Mouse (Mus musculus): Measurements from ENCODE around the gene Poc1a. TPM values are rescaled to one million over a fixed set of nuclear protein-coding genes. Genes with fewer than 3 reads are reported as not detected.
A peak's percentile ranks its signal among the peaks of the same experiment; 100 is the strongest.

The Poc1a gene
- polyA plus RNA-seq, 3 experiments from 2014 or later, result 3.6 to 21.4 (median 4.8) TPM

GRCm38 (mm10) chr9:106338462-106339172, 57.8 kb downstream of the Poc1a start:
- ATAC-seq, result no peak

- no peak for ATAC-seq
Measured at GRCm38 (mm10) chr9:106339173-106339558, 58.3 kb downstream of the Poc1a start.

GRCm38 (mm10) chr9:106339730-106340129, 58.9 kb downstream of the Poc1a start:
- ATAC-seq, result no peak

- ATAC-seq, result no peak
Measured at GRCm38 (mm10) chr9:106340501-106341312, 59.8 kb downstream of the Poc1a start.

- ATAC-seq, result no peak
Measured at GRCm38 (mm10) chr9:106341313-106341686, 60.4 kb downstream of the Poc1a start.

GRCm38 (mm10) chr9:106342573-106342972, 61.7 kb downstream of the Poc1a start:
- no peak for ATAC-seq

- ATAC-seq, result no peak
Measured at GRCm38 (mm10) chr9:106345167-106345566, 64.3 kb downstream of the Poc1a start.

- no peak for ATAC-seq
Measured at GRCm38 (mm10) chr9:106345630-106346029, 64.8 kb downstream of the Poc1a start.

- ATAC-seq, result no peak
Measured at GRCm38 (mm10) chr9:106348281-106348680, 67.4 kb downstream of the Poc1a start.

- ATAC-seq, result no peak
Measured at GRCm38 (mm10) chr9:106349075-106349474, 68.2 kb downstream of the Poc1a start.

GRCm38 (mm10) chr9:106351178-106351577, 70.3 kb downstream of the Poc1a start:
- ATAC-seq, result no peak

GRCm38 (mm10) chr9:106353779-106354178, 72.9 kb downstream of the Poc1a start:
- no peak for ATAC-seq

- ATAC-seq, result no peak
Measured at GRCm38 (mm10) chr9:106354810-106355209, 73.9 kb downstream of the Poc1a start.

- ATAC-seq, result no peak
Measured at GRCm38 (mm10) chr9:106355217-106355974, 74.5 kb downstream of the Poc1a start.

GRCm38 (mm10) chr9:106355975-106356286, 75.1 kb downstream of the Poc1a start:
- ATAC-seq, result no peak

- no peak for ATAC-seq
Measured at GRCm38 (mm10) chr9:106356323-106356844, 75.5 kb downstream of the Poc1a start.

GRCm38 (mm10) chr9:106357167-106357566, 76.3 kb downstream of the Poc1a start:
- ATAC-seq, result no peak

- ATAC-seq, result no peak
Measured at GRCm38 (mm10) chr9:106359297-106359696, 78.4 kb downstream of the Poc1a start.

- ATAC-seq, result no peak
Measured at GRCm38 (mm10) chr9:106361140-106361539, 80.3 kb downstream of the Poc1a start.

GRCm38 (mm10) chr9:106365333-106365732, 84.5 kb downstream of the Poc1a start:
- ATAC-seq, result no peak

- no peak for ATAC-seq
Measured at GRCm38 (mm10) chr9:106366188-106366587, 85.3 kb downstream of the Poc1a start.

- ATAC-seq, result peak; percentile 36
Measured at GRCm38 (mm10) chr9:106367001-106367400, 86.1 kb downstream of the Poc1a start.

- peak; percentile 87 for ATAC-seq
Measured at GRCm38 (mm10) chr9:106367592-106368111, 86.8 kb downstream of the Poc1a start.

All from inflammation-experienced regulatory T-cells, adult 6 months (primary cell).